Mouse (Mus musculus) frontal cortex, postnatal 25 days (tissue): ENCODE measurements at regions not wholly inside any gene's neighbourhood (a gene's known extent, or its start where the extent isn't known, plus 50 kb on each side); places are given as distances from the start of the nearest gene placed in this dataset.

Experiments
- DNase-seq, 2 experiments: peaks; one replicate each; pipeline ENCODE4 v3.0.0; 2022; ENCODE audit warnings: low spot score in 2 of 2

- DNase-seq, result no peak
Measured at GRCm38 (mm10) chr7:35988449-35989109, 185.8 kb upstream of the Zfp507 start.

GRCm38 (mm10) chr7:35977986-35978385, 175.2 kb upstream of the Zfp507 start:
- DNase-seq, result no peak

GRCm38 (mm10) chr7:35958731-35959130, 155.9 kb upstream of the Zfp507 start:
- DNase-seq, result no peak

GRCm38 (mm10) chr7:35958052-35958451, 155.2 kb upstream of the Zfp507 start:
- DNase-seq, result no peak

- no peak for DNase-seq
Measured at GRCm38 (mm10) chr7:35948794-35949193, 146.0 kb upstream of the Zfp507 start.

GRCm38 (mm10) chr7:35948389-35948788, 145.6 kb upstream of the Zfp507 start:
- DNase-seq, result no peak

GRCm38 (mm10) chr7:35941086-35941485, 138.3 kb upstream of the Zfp507 start:
- DNase-seq, result no peak

GRCm38 (mm10) chr7:35938123-35938869, 135.5 kb upstream of the Zfp507 start:
- DNase-seq, result no peak

- DNase-seq, result no peak
Measured at GRCm38 (mm10) chr7:35926749-35927148, 123.9 kb upstream of the Zfp507 start.

- DNase-seq, result no peak
Measured at GRCm38 (mm10) chr7:35922582-35922981, 119.8 kb upstream of the Zfp507 start.

GRCm38 (mm10) chr7:35920884-35921283, 118.1 kb upstream of the Zfp507 start:
- no peak for DNase-seq

GRCm38 (mm10) chr7:35920194-35920609, 117.4 kb upstream of the Zfp507 start:
- DNase-seq, result no peak

GRCm38 (mm10) chr7:35910109-35910706, 107.4 kb upstream of the Zfp507 start:
- no peak for DNase-seq

GRCm38 (mm10) chr7:35901942-35902381, 99.2 kb upstream of the Zfp507 start:
- DNase-seq, result peak; percentile 65 to 73

GRCm38 (mm10) chr7:35898701-35899445, 96.1 kb upstream of the Zfp507 start:
- no peak for DNase-seq

- DNase-seq, result no peak
Measured at GRCm38 (mm10) chr7:35893292-35893691, 90.5 kb upstream of the Zfp507 start.

GRCm38 (mm10) chr7:35886051-35886450, 83.2 kb upstream of the Zfp507 start:
- no peak for DNase-seq

GRCm38 (mm10) chr7:35879755-35880304, 77.0 kb upstream of the Zfp507 start:
- peak; percentile 59 to 72 for DNase-seq

GRCm38 (mm10) chr7:35878164-35878563, 75.4 kb upstream of the Zfp507 start:
- no peak for DNase-seq

- DNase-seq, result no peak
Measured at GRCm38 (mm10) chr7:35861049-35861448, 58.2 kb upstream of the Zfp507 start.

GRCm38 (mm10) chr7:35859601-35860000, 56.8 kb upstream of the Zfp507 start:
- no peak for DNase-seq

- DNase-seq, result no peak
Measured at GRCm38 (mm10) chr7:35857693-35858092, 54.9 kb upstream of the Zfp507 start.
